Mouse (Mus musculus) ES-Bruce4 (cell line): ENCODE results near the gene Slamf1. TPM values are rescaled to one million over a fixed set of nuclear protein-coding genes. Genes with fewer than 3 reads are reported as not detected.

Source experiments
- H3K27ac ChIP-seq: 2 replicates; pipeline ENCODE4 v1.5.1; 2012; ENCODE audit warnings: low read length, inconsistent platforms; ENCODE audit not compliant: insufficient read depth
- H3K27me3 ChIP-seq: 2 replicates; pipeline ENCODE4 v1.6.1; 2012; ENCODE audit warnings: mild to moderate bottlenecking, low read length, inconsistent platforms; ENCODE audit not compliant: control insufficient read depth, poor library complexity, insufficient read depth, severe bottlenecking
- H3K36me3 ChIP-seq: 2 replicates; pipeline ENCODE4 v1.6.1; 2012; ENCODE audit warnings: inconsistent platforms, mild to moderate bottlenecking, low read length, moderate library complexity; ENCODE audit not compliant: control insufficient read depth, poor library complexity, insufficient read depth, severe bottlenecking
- H3K4me1 ChIP-seq: one replicate; pipeline ENCODE4 v1.8.1; 2011; ENCODE audit warnings: low read length; ENCODE audit not compliant: control insufficient read depth, insufficient read depth
- H3K4me3 ChIP-seq: 2 replicates; pipeline ENCODE4 v1.5.1; 2011; ENCODE audit warnings: low read depth, mild to moderate bottlenecking, low read length
- H3K9ac ChIP-seq: 2 replicates; pipeline ENCODE4 v1.6.1; 2012; ENCODE audit warnings: low read depth, mild to moderate bottlenecking, inconsistent platforms; ENCODE audit not compliant: poor library complexity, severe bottlenecking
- H3K9me3 ChIP-seq: replicated peaks from 2 replicates; pipeline ENCODE4 v1.6.1; 2012; ENCODE audit warnings: mild to moderate bottlenecking, low read length, inconsistent platforms; ENCODE audit not compliant: control insufficient read depth, poor library complexity, insufficient read depth, severe bottlenecking
- CTCF ChIP-seq: IDR thresholded peaks from one replicate; pipeline ENCODE4 v1.8.1; 2011; ENCODE audit warnings: low read depth, low read length
- EP300 ChIP-seq: IDR thresholded peaks from 2 replicates; pipeline ENCODE4 v1.6.1; 2011; ENCODE audit warnings: low read depth, low read length; ENCODE audit not compliant: insufficient read depth
- POLR2A ChIP-seq: IDR thresholded peaks from one replicate; pipeline ENCODE4 v1.8.1; 2011; ENCODE audit warnings: low read length; ENCODE audit not compliant: insufficient read depth
- polyA plus RNA-seq: library from polyadenylated mRNA; stranded (reverse); fragments of >200 nt; gene quantifications from 2 replicates; pipeline ENCODE4 v1.2.4, GENCODE M21; 2011; ENCODE audit warnings: low read depth; ENCODE audit not compliant: missing spikeins, insufficient read depth, insufficient read length

Slamf1 gene
- polyA plus RNA-seq: not detected in 2 replicates

DNA sequence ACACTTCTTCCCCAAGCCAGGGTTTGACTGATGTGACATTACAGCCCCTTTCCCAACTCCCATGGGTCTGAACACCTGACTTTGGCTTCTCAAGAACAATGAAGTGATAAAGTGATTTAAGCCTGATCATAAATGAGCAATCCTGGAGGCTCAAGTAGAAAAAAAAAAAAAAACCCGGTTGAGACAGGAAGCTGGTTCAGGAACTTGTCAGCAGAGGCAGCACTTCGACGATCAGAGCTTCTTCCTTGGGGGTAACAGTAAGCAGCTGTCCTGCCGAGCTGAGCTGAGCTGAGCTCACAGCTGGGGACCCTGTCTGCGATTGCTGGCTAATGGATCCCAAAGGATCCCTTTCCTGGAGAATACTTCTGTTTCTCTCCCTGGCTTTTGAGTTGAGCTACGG is at the start of gene Slamf1:
Gene Slamf1, plus strand, starts transcription at position 230 of the 400 bp plus-strand sequence.
- H3K27ac ChIP-seq: no peak within 1 kb of the TSS
- no peaks in the 10 kb centered on the region for H3K27me3 ChIP-seq
- H3K4me1 ChIP-seq: no peaks in the 10 kb centered on the region

DNA sequence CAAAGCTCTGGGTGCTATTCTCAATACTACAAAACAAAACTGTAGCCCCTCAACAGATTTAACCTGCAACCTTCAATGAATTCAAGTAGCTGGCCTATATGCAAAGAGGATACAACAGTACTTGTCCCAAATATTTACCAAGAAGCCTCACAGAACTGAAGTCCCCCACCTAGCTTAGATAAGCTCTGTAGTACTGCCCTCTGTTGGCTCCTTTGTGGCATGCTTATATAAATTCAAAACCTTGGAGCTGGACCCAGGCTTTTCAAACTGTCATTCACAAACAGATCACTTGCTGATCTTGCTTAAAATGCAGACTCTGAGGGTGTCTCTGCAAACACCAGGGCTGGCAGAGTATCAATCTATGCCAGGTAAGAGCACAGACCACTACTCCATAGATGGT is 35.7 kb upstream of the Slamf1 start:
- no peak overlapping the region for H3K9ac ChIP-seq
- H3K4me3 ChIP-seq: no peak overlapping the region
- H3K4me1 ChIP-seq: no peaks in the 10 kb centered on the region
- peaks cover 12% of the 10 kb centered on the region for H3K9me3 ChIP-seq
- H3K27ac ChIP-seq: no peak overlapping the region
- no peaks in the 10 kb centered on the region for H3K36me3 ChIP-seq
- no peaks in the 10 kb centered on the region for H3K27me3 ChIP-seq
- no peak for TF ChIP-seq CTCF
- TF ChIP-seq EP300: no peak
- no peak for TF ChIP-seq POLR2A

More for the DNA sequence above, at the start of gene Slamf1:
- Histone ChIP-seq H3K4me3 (no peak within 1 kb of the TSS), H3K9me3 (no peaks in the 10 kb centered on the region), H3K36me3 (no peaks in the 10 kb centered on the region), H3K9ac (no peak within 1 kb of the TSS)
- TF ChIP-seq POLR2A (no peak), CTCF (no peak), EP300 (no peak)

DNA sequence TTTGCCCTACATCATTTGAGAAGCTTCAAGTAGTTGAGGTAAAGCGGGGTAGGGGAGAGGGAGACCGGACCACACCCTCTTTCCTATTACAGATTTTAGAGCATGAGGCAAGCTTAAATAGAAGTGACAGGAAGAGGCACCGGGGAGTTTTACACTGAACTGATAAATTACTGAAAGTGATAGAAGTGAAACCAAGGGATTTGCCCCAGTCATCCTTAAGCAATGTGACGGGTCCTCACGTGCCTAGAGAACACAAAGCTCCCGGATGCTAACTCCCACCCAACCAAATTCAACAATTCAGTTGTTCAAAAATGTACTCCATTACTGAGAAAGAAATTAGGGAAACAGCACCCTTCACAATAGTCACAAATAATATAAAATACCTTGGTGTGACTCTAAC is 32.0 kb upstream of the Slamf1 start:
- Histone ChIP-seq H3K9ac (no peak overlapping the region), H3K27me3 (no peaks in the 10 kb centered on the region), H3K4me1 (no peaks in the 10 kb centered on the region), H3K4me3 (no peak overlapping the region), H3K9me3 (no peaks in the 10 kb centered on the region), H3K27ac (no peak overlapping the region), H3K36me3 (no peaks in the 10 kb centered on the region)
- TF ChIP-seq POLR2A (no peak), CTCF (no peak), EP300 (no peak)

GRCm38 (mm10) chr1:171748127-171748969 is 18.6 kb upstream of the Slamf1 start:
- Histone ChIP-seq H3K27ac (no peak overlapping the region), H3K4me1 (no peaks in the 10 kb centered on the region), H3K9me3 (no peaks in the 10 kb centered on the region), H3K27me3 (no peaks in the 10 kb centered on the region), H3K36me3 (no peaks in the 10 kb centered on the region), H3K4me3 (no peak overlapping the region), H3K9ac (no peak overlapping the region)
- TF ChIP-seq EP300 (no peak), CTCF (no peak), POLR2A (no peak)

- no peak overlapping the region for H3K4me3 ChIP-seq
- H3K36me3 ChIP-seq: no peaks in the 10 kb centered on the region
- H3K9ac ChIP-seq: no peak overlapping the region
- no peaks in the 10 kb centered on the region for H3K27me3 ChIP-seq
- H3K4me1 ChIP-seq: no peaks in the 10 kb centered on the region
- no peaks in the 10 kb centered on the region for H3K9me3 ChIP-seq
- TF ChIP-seq CTCF: no peak
- TF ChIP-seq POLR2A: no peak
- TF ChIP-seq EP300: no peak
- H3K27ac ChIP-seq: no peak overlapping the region
Measured at GRCm38 (mm10) chr1:171761853-171762448, 5.0 kb upstream of the Slamf1 start.

GRCm38 (mm10) chr1:171770996-171771395 is 4.1 kb downstream of the Slamf1 start:
- H3K36me3 ChIP-seq: no peaks in the 10 kb centered on the region
- no peaks in the 10 kb centered on the region for H3K27me3 ChIP-seq
- no peak overlapping the region for H3K27ac ChIP-seq
- H3K4me3 ChIP-seq: no peak overlapping the region
- no peaks in the 10 kb centered on the region for H3K9me3 ChIP-seq
- H3K4me1 ChIP-seq: no peaks in the 10 kb centered on the region
- no peak overlapping the region for H3K9ac ChIP-seq
- TF ChIP-seq POLR2A: no peak
